Mouse (Mus musculus): ENCODE measurements around the gene Serpini2. TPM values are rescaled to one million over a fixed set of nuclear protein-coding genes. Genes with fewer than 3 reads are reported as not detected.

The Serpini2 gene
- polyA plus RNA-seq (2015; fragmentation: Nextera tagmentation; extraction: Ambion mirVana): not detected in 2 replicates

DNA sequence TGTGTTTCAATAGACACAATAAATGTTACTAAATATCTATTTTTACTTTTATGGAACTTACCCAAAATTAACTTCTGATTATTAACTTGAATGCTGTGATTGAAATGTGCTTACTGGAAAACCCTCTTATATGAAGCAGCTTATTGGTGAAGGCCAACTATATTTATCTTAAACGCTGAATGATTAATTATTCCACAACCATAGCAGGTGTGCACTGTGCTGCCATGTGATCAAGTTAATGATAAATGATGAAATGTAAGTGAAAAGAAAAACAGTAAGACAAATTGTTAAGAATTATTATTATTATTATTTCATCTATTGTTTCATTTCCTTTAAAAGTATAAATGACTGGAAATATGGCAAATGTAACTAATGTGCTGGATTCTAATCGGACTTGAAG, at the start of gene Serpini2:
Gene Serpini2 (minus strand): TSS at position 101 of the 400 bp plus-strand sequence.

Other genes starting within 250 kb of the Serpini2 start
- 1.1 and 1.2 TPM in 2 replicates for gene Zbbx, start 105.0 kb downstream of the Serpini2 start, polyA plus RNA-seq (2015; fragmentation: Nextera tagmentation; extraction: Ambion mirVana)
- 0.14 and 0.26 TPM in 2 replicates for gene Wdr49, start 212.1 kb upstream of the Serpini2 start, polyA plus RNA-seq (2015; fragmentation: Nextera tagmentation; extraction: Ambion mirVana)

Data from neural tube, postnatal 0 days (tissue).